ENCODE assay signal across 20 mouse cellular contexts in the genomic region with DNA sequence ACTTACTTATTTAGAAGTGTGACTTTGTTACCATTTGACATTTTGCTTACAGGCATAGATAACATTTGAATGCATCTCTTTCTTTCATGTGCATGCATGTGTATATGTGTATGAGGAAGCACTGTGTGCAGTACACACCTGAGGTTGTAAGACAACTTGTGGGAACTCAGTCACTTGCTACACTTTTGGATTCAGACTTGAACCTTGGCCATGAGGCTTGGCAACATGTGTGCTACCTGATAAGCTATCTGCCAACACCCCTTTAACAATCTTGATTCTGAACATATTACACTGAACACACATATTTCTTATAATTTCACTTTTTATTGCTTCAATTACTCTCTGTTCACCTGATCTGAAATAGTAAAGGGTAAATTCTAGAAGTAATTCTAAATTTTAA.
DNase-seq lines count a peak whose midpoint lies in the region; ATAC-seq and TF ChIP-seq lines count a peak whose summit lies in the region.
"Had no signal": no experiment of that assay in that cellular context is flagged by ENCODE, and none has a peak within 500 bp of the region (broad histone marks: within the 10 kb centered on the region; RNA-seq: fewer than 3 reads in every experiment).

No protein-coding gene starts in this region.

- no peaks in the 10 kb centered on the region for H3K27me3 ChIP-seq in intestine, embryonic 15.5 days (replicated peaks)
- no peaks in the 10 kb centered on the region for H3K27me3 ChIP-seq in intestine, postnatal 0 days (replicated peaks; ENCODE audit: control insufficient read depth, insufficient read depth, low read length)
- H3K27me3 ChIP-seq in MEL (ENCODE audit: control insufficient read depth in 1 of 2, insufficient read depth in 2 of 2, low read length in 2 of 2) = no peaks in the 10 kb centered on the region
- H3K27me3 ChIP-seq in liver, embryonic 14.5 days (ENCODE audit: control insufficient read depth, insufficient read depth, low read length) = no peaks in the 10 kb centered on the region
- H3K27me3 ChIP-seq in forebrain, embryonic 15.5 days = no peaks in the 10 kb centered on the region
- H3K27me3 ChIP-seq: forebrain, embryonic 13.5 days; hindbrain, embryonic 12.5 days; hindbrain, embryonic 15.5 days; Patski had no signal

- no peaks in the 10 kb centered on the region for H3K9me3 ChIP-seq in intestine, embryonic 15.5 days
- no peaks in the 10 kb centered on the region for H3K9me3 ChIP-seq in intestine, postnatal 0 days (ENCODE audit: control insufficient read depth)
- H3K9me3 ChIP-seq in MEL (replicated peaks; ENCODE audit: insufficient read depth, low read length) = no peaks in the 10 kb centered on the region
- H3K9me3 ChIP-seq in liver, embryonic 14.5 days (ENCODE audit: control insufficient read depth, low read length) = no peaks in the 10 kb centered on the region
- H3K9me3 ChIP-seq in forebrain, embryonic 15.5 days = no peaks in the 10 kb centered on the region
- H3K9me3 ChIP-seq: forebrain, embryonic 10.5 days; forebrain, embryonic 13.5 days; hindbrain, embryonic 12.5 days; hindbrain, embryonic 15.5 days had no signal

- DNase-seq in MEL (ENCODE audit: low read depth, low spot score) = peak; percentile 13
- peak in 2 of 3 experiments; percentile 4 to 6 for DNase-seq in liver, embryonic 14.5 days (ENCODE audit: low read depth in 3 of 3, low spot score in 3 of 3)
- no peak for DNase-seq in left cerebral cortex, postnatal 4 days
- DNase-seq: adrenal gland, postnatal 10 days; cerebellum, adult 11-12 months; cerebellum, adult 9-10 months; cerebellum, postnatal 14 days; forebrain, postnatal 0 days; gastrocnemius, adult 2 months; gastrocnemius, postnatal 14 days; heart, adult 11 months had no signal

- no peak overlapping the region for H3K4me2 ChIP-seq in intestine, embryonic 15.5 days (replicated peaks)
- H3K4me2 ChIP-seq in intestine, postnatal 0 days (replicated peaks; ENCODE audit: low read depth) = no peak overlapping the region
- no peak overlapping the region for H3K4me2 ChIP-seq in liver, embryonic 14.5 days (ENCODE audit: low read depth)
- no peak overlapping the region for H3K4me2 ChIP-seq in forebrain, embryonic 15.5 days (replicated peaks)
- H3K4me2 ChIP-seq: forebrain, embryonic 13.5 days; heart, embryonic 11.5 days; hindbrain, embryonic 12.5 days; hindbrain, embryonic 15.5 days had no signal

- TF ChIP-seq CTCF in intestine, postnatal 0 days (IDR thresholded peaks at IDR 0.05; ENCODE audit: low read depth) = no peak
- no peak for TF ChIP-seq CTCF in MEL (IDR thresholded peaks at IDR 0.05 in 2 of 3, conservative IDR thresholded peaks at IDR 0.05 in 1 of 3; ENCODE audit: control insufficient read depth in 1 of 3, insufficient read depth in 1 of 3, low read depth in 2 of 3, low read length in 3 of 3, poor library complexity in 1 of 3, severe bottlenecking in 1 of 3)
- TF ChIP-seq CTCF in liver, embryonic 14.5 days (IDR thresholded peaks at IDR 0.05; ENCODE audit: low read depth) = no peak

- peak; percentile 76 for ATAC-seq in intestine, embryonic 15.5 days
- no peak for ATAC-seq in intestine, postnatal 0 days
- ATAC-seq in liver, embryonic 14.5 days (ENCODE audit: insufficient read depth) = no peak
- no peak for ATAC-seq in forebrain, embryonic 15.5 days (replicated peaks)
- ATAC-seq: forebrain, embryonic 13.5 days; forebrain, postnatal 0 days; Patski had no signal

- H3K9ac ChIP-seq in intestine, embryonic 15.5 days = no peak overlapping the region
- H3K9ac ChIP-seq in intestine, postnatal 0 days (ENCODE audit: low read depth, low read length) = no peak overlapping the region
- no peak overlapping the region for H3K9ac ChIP-seq in MEL (ENCODE audit: control insufficient read depth, low read depth, low read length, poor library complexity, severe bottlenecking)
- no peak overlapping the region for H3K9ac ChIP-seq in liver, embryonic 14.5 days (replicated peaks)
- H3K9ac ChIP-seq in forebrain, embryonic 15.5 days (replicated peaks) = no peak overlapping the region
- H3K9ac ChIP-seq: forebrain, embryonic 13.5 days; forebrain, postnatal 0 days; hindbrain, embryonic 12.5 days; hindbrain, embryonic 15.5 days had no signal

- no peak for TF ChIP-seq POLR2A in MEL (IDR thresholded peaks at IDR 0.05; ENCODE audit: control insufficient read depth in 1 of 2, insufficient read depth in 1 of 2, low read depth in 1 of 2, low read length in 2 of 2, poor library complexity in 1 of 2)

- intact Hi-C loops in left cerebral cortex, postnatal 4 days (cut with DNase I) = no loop called here

- no peaks in the 10 kb centered on the region for H3K79me2 ChIP-seq in MEL (ENCODE audit: control insufficient read depth, insufficient read depth, low read length, poor library complexity)

- H3K27ac ChIP-seq in intestine, embryonic 15.5 days = no peak overlapping the region
- H3K27ac ChIP-seq in intestine, postnatal 0 days (ENCODE audit: low read depth, low read length) = no peak overlapping the region
- no peak overlapping the region for H3K27ac ChIP-seq in MEL (ENCODE audit: control insufficient read depth, low read depth, low read length)
- no peak overlapping the region for H3K27ac ChIP-seq in liver, embryonic 14.5 days
- no peak overlapping the region for H3K27ac ChIP-seq in forebrain, embryonic 15.5 days (replicated peaks)
- H3K27ac ChIP-seq: forebrain, embryonic 10.5 days; forebrain, embryonic 13.5 days; gastrocnemius, adult 2 months; hindbrain, embryonic 12.5 days; hindbrain, embryonic 15.5 days had no signal

- TF ChIP-seq EP300 in MEL (IDR thresholded peaks at IDR 0.05; ENCODE audit: low read depth in 1 of 2, low read length in 2 of 2) = no peak
- 0 out of 2 replicates have a peak, but pooled peaks have one; percentile 22 for TF ChIP-seq EP300 in liver, embryonic 14.5 days (IDR thresholded peaks at IDR 0.05; ENCODE audit: low read depth)

- no peak for TF ChIP-seq RAD21 in MEL (IDR thresholded peaks at IDR 0.05; ENCODE audit: low read depth, low read length)

- no peak overlapping the region for H3K4me3 ChIP-seq in intestine, embryonic 15.5 days (replicated peaks)
- H3K4me3 ChIP-seq in intestine, postnatal 0 days (ENCODE audit: low read depth, low read length) = no peak overlapping the region
- no peak overlapping the region for H3K4me3 ChIP-seq in MEL (ENCODE audit: control insufficient read depth in 1 of 2, insufficient read depth in 1 of 2, low read depth in 2 of 2, low read length in 2 of 2)
- no peak overlapping the region for H3K4me3 ChIP-seq in liver, embryonic 14.5 days (ENCODE audit: insufficient read depth in 1 of 2, low read depth in 2 of 2, low read length in 2 of 2)
- H3K4me3 ChIP-seq in forebrain, embryonic 15.5 days = no peak overlapping the region
- H3K4me3 ChIP-seq: forebrain, embryonic 10.5 days; forebrain, embryonic 13.5 days; gastrocnemius, adult 2 months; hindbrain, embryonic 12.5 days; hindbrain, embryonic 15.5 days had no signal

- no peaks in the 10 kb centered on the region for H3K4me1 ChIP-seq in intestine, embryonic 15.5 days (replicated peaks)
- H3K4me1 ChIP-seq in intestine, postnatal 0 days (replicated peaks; ENCODE audit: control insufficient read depth, insufficient read depth, low read length) = no peaks in the 10 kb centered on the region
- no peaks in the 10 kb centered on the region; a peak in 1 of 4 replicates for H3K4me1 ChIP-seq in MEL (ENCODE audit: control insufficient read depth in 1 of 2, insufficient read depth in 2 of 2, low read length in 2 of 2)
- H3K4me1 ChIP-seq in liver, embryonic 14.5 days (replicated peaks; ENCODE audit: control insufficient read depth in 2 of 2, insufficient read depth in 2 of 2, low read length in 1 of 2) = peaks cover 0 to 5% of the 10 kb centered on the region in 2 experiments; a peak in 2 of 4 replicates
- no peaks in the 10 kb centered on the region for H3K4me1 ChIP-seq in forebrain, embryonic 15.5 days
- H3K4me1 ChIP-seq: forebrain, embryonic 10.5 days; forebrain, embryonic 13.5 days; hindbrain, embryonic 12.5 days; hindbrain, embryonic 15.5 days had no signal

- peaks cover 7% of the 10 kb centered on the region for H3K36me3 ChIP-seq in intestine, embryonic 15.5 days
- peaks cover 27% of the 10 kb centered on the region; the same call in 1 of the 2 replicates for H3K36me3 ChIP-seq in intestine, postnatal 0 days (ENCODE audit: control insufficient read depth, insufficient read depth)
- H3K36me3 ChIP-seq in MEL (ENCODE audit: control insufficient read depth in 1 of 2, insufficient read depth in 2 of 2, low read length in 2 of 2) = peaks cover 3 to 5% of the 10 kb centered on the region in 2 experiments
- H3K36me3 ChIP-seq in liver, embryonic 14.5 days (replicated peaks; ENCODE audit: control insufficient read depth, insufficient read depth, low read depth) = no peaks in the 10 kb centered on the region; the same call in 1 of the 2 replicates
- H3K36me3 ChIP-seq in forebrain, embryonic 15.5 days = peaks cover 18% of the 10 kb centered on the region

TF ChIP-seq in MEL, 35 proteins besides CTCF, POLR2A, EP300 and RAD21:
- 0 out of 2 replicates have a peak, but pooled peaks have one; percentile 4 for TF ChIP-seq GATA1 (IDR thresholded peaks at IDR 0.05; ENCODE audit: low read depth, low read length)
- no peak for TF ChIP-seq HCFC1 (IDR thresholded peaks at IDR 0.05; ENCODE audit: low read depth, low read length)
